Mouse (Mus musculus) C2C12 (cell line): ENCODE results near the gene Upf3a. TPM values are rescaled to one million over a fixed set of nuclear protein-coding genes. Genes with fewer than 3 reads are reported as not detected.
A peak's percentile ranks its signal among the peaks of the same experiment; 100 is the strongest.

Experiments
- H3K27me3 ChIP-seq: one replicate; pipeline ENCODE4 v1.6.1; 2011; ENCODE audit not compliant: control insufficient read depth, insufficient read depth, insufficient read length
- H3K36me3 ChIP-seq: one replicate; pipeline ENCODE4 v1.6.1; 2011; ENCODE audit not compliant: control insufficient read depth, insufficient read depth
- H3K4me3 ChIP-seq: one replicate; pipeline ENCODE4 v1.5.1; 2011; ENCODE audit warnings: mild to moderate bottlenecking, control low read depth; ENCODE audit not compliant: poor library complexity, insufficient read depth, severe bottlenecking
- H3K79me2 ChIP-seq: one replicate; pipeline ENCODE4 v1.6.1; 2011; ENCODE audit not compliant: control insufficient read depth, insufficient read depth
- H3K79me3 ChIP-seq: one replicate; pipeline ENCODE4 v1.6.1; 2011; ENCODE audit warnings: low read depth, control low read depth
- H3ac ChIP-seq: one replicate; pipeline ENCODE3; 2011; ENCODE audit warnings: low read depth; ENCODE audit not compliant: control insufficient read depth, insufficient read length
- CEBPB ChIP-seq: IDR thresholded peaks from one replicate; pipeline ENCODE4 v1.6.1; 2011; ENCODE audit warnings: low read depth, mild to moderate bottlenecking, control low read depth, moderate library complexity
- CTCF ChIP-seq: IDR thresholded peaks from one replicate; pipeline ENCODE4 v1.5.1; 2011; ENCODE audit not compliant: control insufficient read depth, insufficient read depth, insufficient read length
- FOSL1 ChIP-seq: IDR thresholded peaks from one replicate; pipeline ENCODE4 v1.8.0; 2011; ENCODE audit warnings: mild to moderate bottlenecking, low read length; ENCODE audit not compliant: poor library complexity, insufficient read depth, severe bottlenecking
- MAX ChIP-seq: IDR thresholded peaks from one replicate; pipeline ENCODE4 v1.6.1; 2011; ENCODE audit warnings: mild to moderate bottlenecking, control low read depth
- MYOD1 ChIP-seq: IDR thresholded peaks from one replicate; pipeline ENCODE4 v1.6.1; 2011; ENCODE audit warnings: low read depth; ENCODE audit not compliant: control insufficient read depth, insufficient read length
- MYOG ChIP-seq: IDR thresholded peaks from one replicate; pipeline ENCODE4 v1.6.1; 2011; ENCODE audit not compliant: control insufficient read depth, insufficient read length; ENCODE audit errors: extremely low read depth
- USF1 ChIP-seq: IDR thresholded peaks from one replicate; pipeline ENCODE4 v1.6.1; 2011; ENCODE audit warnings: low read depth, mild to moderate bottlenecking, control low read depth, moderate library complexity
- polyA plus RNA-seq: library from polyadenylated mRNA; unstranded; fragments of >200 nt; fragmentation: generic; extraction: Trizol; gene quantifications from one replicate; pipeline ENCODE4 v1.2.1, GENCODE M21; 2012; ENCODE audit warnings: missing spikeins

The Upf3a gene
- polyA plus RNA-seq, 1 experiment: 28.0 TPM

GRCm38 (mm10) chr8:13756480-13756879 is 28.9 kb upstream of the Upf3a start:
- TF ChIP-seq FOSL1: no peak
- TF ChIP-seq MAX: no peak
- no peak for TF ChIP-seq USF1
- TF ChIP-seq CEBPB: no peak
- TF ChIP-seq MYOD1: no peak
- TF ChIP-seq MYOG: no peak
- no peak for TF ChIP-seq CTCF
- no peak overlapping the region for H3K4me3 ChIP-seq

GRCm38 (mm10) chr8:13756982-13757804 is 28.2 kb upstream of the Upf3a start, which contains the start of gene Cdc16:
Cdc16 (plus strand) TSS chr8:13757676.
- Histone ChIP-seq H3K27me3 (no peaks in the 10 kb centered on the region), H3ac (peak within 1 kb of the TSS; percentile 77)

More at GRCm38 (mm10) chr8:13756480-13756879, 28.9 kb upstream of the Upf3a start:
- H3ac ChIP-seq: no peak overlapping the region
- peaks cover 43% of the 10 kb centered on the region for H3K79me2 ChIP-seq
- H3K79me3 ChIP-seq: peaks cover 29% of the 10 kb centered on the region
- no peaks in the 10 kb centered on the region for H3K27me3 ChIP-seq
- H3K36me3 ChIP-seq: peaks cover 17% of the 10 kb centered on the region

GRCm38 (mm10) chr8:13757805-13758727 is 27.3 kb upstream of the Upf3a start:
- no peak for TF ChIP-seq USF1
- TF ChIP-seq FOSL1: no peak
- TF ChIP-seq MYOG: no peak
- no peak for TF ChIP-seq MYOD1
- no peak for TF ChIP-seq MAX
- TF ChIP-seq CEBPB: peak; percentile 61
- no peak for TF ChIP-seq CTCF
- Histone ChIP-seq H3K4me3 (peak overlapping the region; percentile 87), H3K79me3 (peaks cover 31% of the 10 kb centered on the region), H3ac (peak overlapping the region; percentile 77), H3K27me3 (no peaks in the 10 kb centered on the region), H3K79me2 (peaks cover 43% of the 10 kb centered on the region), H3K36me3 (peaks cover 32% of the 10 kb centered on the region)

More at GRCm38 (mm10) chr8:13756982-13757804, 28.2 kb upstream of the Upf3a start, which contains the start of gene Cdc16:
- peak within 1 kb of the TSS; percentile 87 for H3K4me3 ChIP-seq
- peaks cover 31% of the 10 kb centered on the region for H3K79me3 ChIP-seq
- TF ChIP-seq CTCF (no peak), USF1 (no peak), CEBPB (no peak), MYOD1 (no peak), FOSL1 (no peak)
- H3K79me2 ChIP-seq: peaks cover 43% of the 10 kb centered on the region
- peaks cover 24% of the 10 kb centered on the region for H3K36me3 ChIP-seq

- H3K27me3 ChIP-seq: no peaks in the 10 kb centered on the region
- H3K4me3 ChIP-seq: no peak overlapping the region
- H3K36me3 ChIP-seq: peaks cover 82% of the 10 kb centered on the region
- H3K79me3 ChIP-seq: no peaks in the 10 kb centered on the region
- H3K79me2 ChIP-seq: no peaks in the 10 kb centered on the region
- H3ac ChIP-seq: no peak overlapping the region
- TF ChIP-seq USF1: no peak
Measured at GRCm38 (mm10) chr8:13769206-13769605, 16.2 kb upstream of the Upf3a start.

GRCm38 (mm10) chr8:13780536-13780935 is 4.9 kb upstream of the Upf3a start:
- no peak overlapping the region for H3ac ChIP-seq
- H3K27me3 ChIP-seq: no peaks in the 10 kb centered on the region
- no peak overlapping the region for H3K4me3 ChIP-seq
- H3K79me2 ChIP-seq: no peaks in the 10 kb centered on the region
- peaks cover 62% of the 10 kb centered on the region for H3K36me3 ChIP-seq
- no peak for TF ChIP-seq USF1
- TF ChIP-seq MYOG: no peak
- no peak for TF ChIP-seq CEBPB
- no peak for TF ChIP-seq MYOD1
- TF ChIP-seq CTCF: no peak
- TF ChIP-seq MAX: no peak
- no peak for TF ChIP-seq FOSL1
- no peaks in the 10 kb centered on the region for H3K79me3 ChIP-seq
